ENCODE assay signal across 27 mouse cellular contexts in genomic region chr2:94690560-94690959, GRCm38 (mm10).
A peak's percentile ranks its signal among the peaks of the same experiment; 100 is the strongest.
DNase-seq lines count a peak whose midpoint lies in the region; ATAC-seq lines count a peak whose summit lies in the region.
"Had no signal": no experiment of that assay in that cellular context is flagged by ENCODE, and none has a peak within 500 bp of the region (broad histone marks: within the 10 kb centered on the region; RNA-seq: fewer than 3 reads in every experiment).

No protein-coding gene starts in this region.

- H3K4me2 ChIP-seq in embryonic facial prominence, embryonic 14.5 days (ENCODE audit: low read depth, low read length): no peak overlapping the region
- no peak overlapping the region for H3K4me2 ChIP-seq in kidney, embryonic 15.5 days
- H3K4me2 ChIP-seq in midbrain, embryonic 14.5 days (ENCODE audit: low read length): no peak overlapping the region
- H3K4me2 ChIP-seq in midbrain, embryonic 16.5 days (ENCODE audit: low read length): no peak overlapping the region
- H3K4me2 ChIP-seq: heart, embryonic 15.5 days; hindbrain, embryonic 12.5 days; limb, embryonic 15.5 days; liver, embryonic 13.5 days; midbrain, embryonic 11.5 days had no signal

- peak; percentile 33 for DNase-seq in embryonic facial prominence, embryonic 14.5 days (ENCODE audit: low spot score)
- no peak for DNase-seq in embryonic facial prominence, embryonic 10.5 days (ENCODE audit: low spot score)
- DNase-seq in kidney, postnatal 14 days: no peak
- DNase-seq in midbrain, embryonic 14.5 days: peak; percentile 6
- DNase-seq in forelimb bud, embryonic 11.5 days (ENCODE audit: low read depth, low spot score): peak; percentile 9
- no peak for DNase-seq in heart, postnatal 36 days
- DNase-seq: adrenal gland, postnatal 10 days; cerebellum, adult 11 months; cerebellum, adult 9-11 months; gastrocnemius, postnatal 14 days; kidney, postnatal 10 days; liver, embryonic 13.5 days; lung, adult 18-20 months; lung, postnatal 10 days; right cerebral cortex, postnatal 25 days; thymus, adult 2 months; thymus, postnatal 36 days had no signal

- no peak overlapping the region for H3K4me3 ChIP-seq in embryonic facial prominence, embryonic 14.5 days (ENCODE audit: low read depth, low read length)
- no peak overlapping the region for H3K4me3 ChIP-seq in embryonic facial prominence, embryonic 10.5 days
- H3K4me3 ChIP-seq in kidney, embryonic 15.5 days (replicated peaks): no peak overlapping the region
- no peak overlapping the region for H3K4me3 ChIP-seq in midbrain, embryonic 14.5 days (replicated peaks; ENCODE audit: low read depth, low read length)
- H3K4me3 ChIP-seq in midbrain, embryonic 16.5 days (ENCODE audit: low read depth, low read length): no peak overlapping the region
- H3K4me3 ChIP-seq: heart, embryonic 10.5 days; heart, embryonic 15.5 days; hindbrain, embryonic 12.5 days; left cerebral cortex, adult 2 months; limb, embryonic 15.5 days; liver, embryonic 13.5 days had no signal

- no peaks in the 10 kb centered on the region for H3K4me1 ChIP-seq in embryonic facial prominence, embryonic 14.5 days (ENCODE audit: control insufficient read depth, insufficient read depth, low read length)
- H3K4me1 ChIP-seq in embryonic facial prominence, embryonic 10.5 days: no peaks in the 10 kb centered on the region
- H3K4me1 ChIP-seq in kidney, embryonic 15.5 days: no peaks in the 10 kb centered on the region
- no peaks in the 10 kb centered on the region for H3K4me1 ChIP-seq in midbrain, embryonic 14.5 days (ENCODE audit: control insufficient read depth, insufficient read depth, low read length)
- no peaks in the 10 kb centered on the region for H3K4me1 ChIP-seq in midbrain, embryonic 16.5 days (ENCODE audit: control insufficient read depth, insufficient read depth, low read length)
- H3K4me1 ChIP-seq: heart, embryonic 10.5 days; heart, embryonic 15.5 days; hindbrain, embryonic 12.5 days; liver, embryonic 13.5 days had no signal

- no peak for ATAC-seq in embryonic facial prominence, embryonic 14.5 days (ENCODE audit: low read depth)
- ATAC-seq in kidney, embryonic 15.5 days (replicated peaks; ENCODE audit: low FRiP score): peak; percentile 54; the same call in 1 of the 2 replicates
- no peak for ATAC-seq in midbrain, embryonic 14.5 days (ENCODE audit: low FRiP score, low TSS enrichment)
- no peak for ATAC-seq in midbrain, embryonic 16.5 days
- ATAC-seq: intestine, postnatal 0 days; Patski had no signal

- no peaks in the 10 kb centered on the region for H3K36me3 ChIP-seq in embryonic facial prominence, embryonic 14.5 days (ENCODE audit: control insufficient read depth, insufficient read depth, low read length)
- no peaks in the 10 kb centered on the region for H3K36me3 ChIP-seq in embryonic facial prominence, embryonic 10.5 days (replicated peaks)
- no peaks in the 10 kb centered on the region for H3K36me3 ChIP-seq in kidney, embryonic 15.5 days
- H3K36me3 ChIP-seq in midbrain, embryonic 14.5 days (ENCODE audit: control insufficient read depth, insufficient read depth, low read length): no peaks in the 10 kb centered on the region
- H3K36me3 ChIP-seq in midbrain, embryonic 16.5 days (ENCODE audit: control insufficient read depth, insufficient read depth, low read length): no peaks in the 10 kb centered on the region
- H3K36me3 ChIP-seq: heart, embryonic 10.5 days; heart, embryonic 15.5 days; hindbrain, embryonic 12.5 days; limb, embryonic 15.5 days; liver, embryonic 13.5 days had no signal

- no peaks in the 10 kb centered on the region for H3K9me3 ChIP-seq in embryonic facial prominence, embryonic 14.5 days (ENCODE audit: control insufficient read depth, low read length)
- H3K9me3 ChIP-seq in embryonic facial prominence, embryonic 10.5 days: no peaks in the 10 kb centered on the region
- H3K9me3 ChIP-seq in kidney, embryonic 15.5 days (replicated peaks): no peaks in the 10 kb centered on the region
- no peaks in the 10 kb centered on the region for H3K9me3 ChIP-seq in midbrain, embryonic 14.5 days (ENCODE audit: control insufficient read depth, low read length)
- no peaks in the 10 kb centered on the region for H3K9me3 ChIP-seq in midbrain, embryonic 16.5 days (replicated peaks; ENCODE audit: control insufficient read depth, low read length, poor library complexity, severe bottlenecking)
- H3K9me3 ChIP-seq: heart, embryonic 10.5 days; heart, embryonic 15.5 days; hindbrain, embryonic 12.5 days; limb, embryonic 15.5 days; liver, embryonic 13.5 days had no signal

- no peaks in the 10 kb centered on the region for H3K27me3 ChIP-seq in embryonic facial prominence, embryonic 14.5 days (replicated peaks; ENCODE audit: control insufficient read depth, insufficient read depth, low read length)
- no peaks in the 10 kb centered on the region for H3K27me3 ChIP-seq in embryonic facial prominence, embryonic 10.5 days (replicated peaks; ENCODE audit: low read depth, poor library complexity, severe bottlenecking)
- H3K27me3 ChIP-seq in kidney, embryonic 15.5 days: no peaks in the 10 kb centered on the region
- no peaks in the 10 kb centered on the region for H3K27me3 ChIP-seq in midbrain, embryonic 14.5 days (ENCODE audit: control insufficient read depth, insufficient read depth, low read length)
- H3K27me3 ChIP-seq in midbrain, embryonic 16.5 days (ENCODE audit: control insufficient read depth, insufficient read depth, low read depth, low read length): no peaks in the 10 kb centered on the region
- H3K27me3 ChIP-seq: heart, embryonic 15.5 days; hindbrain, embryonic 12.5 days; limb, embryonic 15.5 days; liver, embryonic 13.5 days; Patski had no signal

- WGBS in embryonic facial prominence, embryonic 14.5 days: 32% methylated on average over 4 of the region's 4 CpGs
- WGBS in embryonic facial prominence, embryonic 10.5 days: 76% methylated on average over 4 of the region's 4 CpGs
- 13% methylated on average over 4 of the region's 4 CpGs for WGBS in kidney, embryonic 15.5 days
- WGBS in midbrain, embryonic 14.5 days: 74% methylated on average over 4 of the region's 4 CpGs
- WGBS in midbrain, embryonic 16.5 days: 67% methylated on average over 4 of the region's 4 CpGs

- intact Hi-C loops in heart, postnatal 36 days (cut with DNase I): no loop called here

- no peak overlapping the region for H3K9ac ChIP-seq in embryonic facial prominence, embryonic 14.5 days (ENCODE audit: low read depth, low read length)
- no peak overlapping the region for H3K9ac ChIP-seq in kidney, embryonic 15.5 days
- no peak overlapping the region for H3K9ac ChIP-seq in midbrain, embryonic 14.5 days (replicated peaks; ENCODE audit: low read length)
- H3K9ac ChIP-seq in midbrain, embryonic 16.5 days (ENCODE audit: low read depth, low read length): no peak overlapping the region
- H3K9ac ChIP-seq: heart, embryonic 15.5 days; hindbrain, embryonic 12.5 days; limb, embryonic 15.5 days; liver, embryonic 13.5 days had no signal

- no peak overlapping the region for H3K27ac ChIP-seq in embryonic facial prominence, embryonic 14.5 days (replicated peaks; ENCODE audit: low read depth, low read length)
- no peak overlapping the region for H3K27ac ChIP-seq in embryonic facial prominence, embryonic 10.5 days (replicated peaks)
- no peak overlapping the region for H3K27ac ChIP-seq in kidney, embryonic 15.5 days
- H3K27ac ChIP-seq in midbrain, embryonic 14.5 days (replicated peaks; ENCODE audit: low read depth, low read length): no peak overlapping the region
- H3K27ac ChIP-seq in midbrain, embryonic 16.5 days (ENCODE audit: low read length): no peak overlapping the region
- H3K27ac ChIP-seq: heart, embryonic 10.5 days; heart, embryonic 15.5 days; hindbrain, embryonic 12.5 days; left cerebral cortex, adult 2 months; limb, embryonic 15.5 days; liver, embryonic 13.5 days had no signal

Comparison
In these comparisons a context has a peak if more than half of its experiments do, and no peak if none do; other contexts are left out.
1. DNase-seq: peak in embryonic facial prominence, embryonic 14.5 days (single experiment), midbrain, embryonic 14.5 days (single experiment) and forelimb bud, embryonic 11.5 days (single experiment); none in embryonic facial prominence, embryonic 10.5 days (single experiment), kidney, postnatal 14 days (single experiment) and heart, postnatal 36 days (0 of 2).